Mouse (Mus musculus): ENCODE results near the gene Lrrc71.

Gene Lrrc71

DNA sequence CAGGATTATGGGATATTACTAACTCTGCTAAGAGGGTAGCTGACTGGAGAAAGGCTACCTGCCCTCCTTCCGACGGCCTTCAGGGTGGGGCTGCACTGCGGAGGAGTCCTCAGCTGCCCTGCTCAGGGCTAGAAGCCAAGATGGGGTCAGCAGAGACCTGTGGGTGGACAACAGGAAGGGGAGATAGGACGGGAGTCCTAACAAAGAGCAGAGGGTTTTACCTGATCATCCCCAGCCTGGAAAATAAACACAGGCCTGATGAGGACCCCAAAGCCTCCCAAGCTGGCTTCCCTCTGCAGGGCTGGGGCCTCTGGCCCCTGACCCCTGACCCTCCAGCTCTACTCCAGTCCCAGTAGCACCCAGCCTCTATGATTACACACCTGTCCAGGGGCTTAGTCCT is 14.8 kb upstream of the Lrrc71 start:
- DNase-seq: no peak

GRCm38 (mm10) chr3:87761408-87762375 is 13.3 kb upstream of the Lrrc71 start:
- DNase-seq: no peak

DNA sequence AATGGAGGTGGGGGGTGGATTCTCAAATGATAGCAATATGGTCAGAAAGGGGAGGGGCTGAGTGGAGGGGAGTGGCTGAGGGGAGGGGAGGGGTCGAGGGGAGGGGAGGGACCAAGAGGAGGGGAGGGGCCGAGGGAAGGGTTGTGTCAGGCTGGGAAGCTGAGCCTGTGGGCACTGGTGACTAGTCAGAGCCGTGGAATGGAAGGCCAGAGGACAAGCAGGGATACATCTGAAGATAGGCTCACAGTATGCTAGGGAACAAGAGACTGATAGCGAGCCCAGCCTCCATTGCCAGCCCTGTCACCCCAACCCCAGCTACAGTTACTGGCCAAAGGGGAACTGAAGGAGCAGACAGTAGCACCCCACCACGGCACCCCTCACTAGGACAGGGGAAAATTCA is 10.2 kb upstream of the Lrrc71 start:
- no peak for DNase-seq

DNA sequence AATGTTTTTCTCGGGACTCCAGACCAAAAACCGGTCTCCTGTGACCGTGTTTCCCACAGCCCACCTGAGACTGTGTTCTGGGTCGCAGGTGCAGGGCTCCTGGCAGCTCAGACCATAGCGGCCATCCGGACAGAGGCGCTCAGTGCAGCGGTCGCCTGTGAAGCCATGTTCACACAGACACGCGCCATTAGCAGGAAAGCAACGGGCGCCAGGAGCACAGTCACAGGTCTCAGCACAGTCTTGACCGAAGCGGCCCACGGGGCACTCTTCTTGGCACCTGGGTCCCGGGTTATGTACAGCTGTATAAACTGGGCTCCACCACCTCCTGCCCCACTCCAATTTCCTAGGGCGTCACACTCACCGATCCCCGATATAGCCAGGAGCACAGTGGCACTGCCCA is 8.1 kb upstream of the Lrrc71 start:
- no peak for DNase-seq

- peak; percentile 90 for DNase-seq
These were observed 7.5 kb upstream of the Lrrc71 start for GRCm38 (mm10) chr3:87755964-87756363.

DNA sequence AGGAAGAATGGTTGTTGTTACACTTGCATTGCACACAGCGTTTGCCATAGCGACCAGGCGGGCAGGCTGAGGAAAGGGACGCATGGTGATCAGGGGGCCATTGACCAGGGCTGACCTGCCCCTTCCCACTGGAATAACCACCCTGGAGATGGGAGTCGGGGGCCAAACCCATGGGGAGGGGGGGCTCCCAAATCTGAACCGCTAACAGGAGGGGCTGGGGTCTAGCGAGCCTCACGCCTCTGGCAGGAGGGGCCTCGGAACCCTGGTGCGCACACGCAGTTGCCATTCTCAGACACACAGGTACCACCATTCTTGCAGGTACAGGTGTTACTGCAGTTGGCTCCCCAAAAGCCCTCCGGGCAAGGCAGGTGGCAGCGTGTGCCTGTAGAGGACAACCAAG is 5.4 kb upstream of the Lrrc71 start:
- DNase-seq: no peak

DNA sequence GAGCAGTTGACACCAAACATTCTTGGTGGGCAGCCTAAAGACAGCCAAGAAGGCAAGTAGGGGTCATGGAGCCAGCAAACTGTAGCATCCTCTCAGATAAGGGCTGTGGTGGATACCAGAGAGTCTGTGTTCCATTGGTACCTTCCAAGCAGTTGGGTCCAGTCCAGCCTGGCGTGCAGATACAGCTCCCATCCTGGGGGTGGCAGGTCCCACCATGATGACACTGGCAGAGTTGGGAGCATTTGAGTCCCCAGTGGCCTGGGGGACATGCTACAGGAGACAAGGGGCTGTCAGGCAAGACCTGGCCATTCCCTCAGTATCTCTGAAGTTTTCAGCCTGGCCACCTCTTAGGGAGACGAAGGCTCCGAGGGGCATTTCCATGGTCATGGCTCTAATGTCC is 4.1 kb upstream of the Lrrc71 start:
- no peak for DNase-seq

DNA sequence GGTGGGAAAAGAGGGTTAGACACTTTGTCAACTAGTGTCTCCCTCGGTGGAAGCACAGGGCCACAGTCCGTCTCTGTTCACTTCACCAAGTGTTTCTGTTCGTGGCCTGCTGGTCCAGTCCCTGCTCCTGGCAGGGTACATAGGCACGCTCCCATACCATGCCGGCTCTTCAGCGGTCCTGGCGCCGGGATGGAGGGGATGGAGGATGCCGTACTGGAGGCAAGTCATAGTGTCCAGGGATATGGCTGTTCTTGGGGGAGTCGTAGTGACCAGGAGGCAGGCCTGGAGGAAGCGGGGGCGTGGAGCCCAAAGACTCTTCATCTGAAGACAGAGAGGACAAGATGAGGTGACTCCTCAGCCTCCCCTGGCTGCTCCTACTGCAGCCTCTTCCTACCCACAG is 1.6 kb upstream of the Lrrc71 start:
- no peak for DNase-seq

DNA sequence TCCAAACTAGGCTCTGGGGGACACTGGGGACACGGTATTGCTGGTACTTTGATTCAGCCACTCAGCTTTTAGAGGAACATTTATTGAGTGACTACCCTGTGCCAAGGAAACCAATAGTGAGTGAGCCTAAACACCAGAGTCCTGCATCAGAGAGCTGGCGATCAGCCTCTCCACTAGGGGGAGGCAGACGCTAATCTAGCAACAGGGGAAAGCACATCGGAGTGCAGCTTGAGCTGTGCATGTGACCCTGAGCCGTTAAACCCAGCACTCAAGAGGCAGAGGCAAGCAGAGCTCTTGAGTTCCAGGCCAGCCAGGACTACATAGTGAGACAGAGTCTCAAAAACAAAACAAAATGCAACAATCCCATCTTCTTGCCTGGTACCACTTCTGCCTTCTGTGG is 611 bp upstream of the Lrrc71 start:
- peak; percentile 79 for DNase-seq

DNA sequence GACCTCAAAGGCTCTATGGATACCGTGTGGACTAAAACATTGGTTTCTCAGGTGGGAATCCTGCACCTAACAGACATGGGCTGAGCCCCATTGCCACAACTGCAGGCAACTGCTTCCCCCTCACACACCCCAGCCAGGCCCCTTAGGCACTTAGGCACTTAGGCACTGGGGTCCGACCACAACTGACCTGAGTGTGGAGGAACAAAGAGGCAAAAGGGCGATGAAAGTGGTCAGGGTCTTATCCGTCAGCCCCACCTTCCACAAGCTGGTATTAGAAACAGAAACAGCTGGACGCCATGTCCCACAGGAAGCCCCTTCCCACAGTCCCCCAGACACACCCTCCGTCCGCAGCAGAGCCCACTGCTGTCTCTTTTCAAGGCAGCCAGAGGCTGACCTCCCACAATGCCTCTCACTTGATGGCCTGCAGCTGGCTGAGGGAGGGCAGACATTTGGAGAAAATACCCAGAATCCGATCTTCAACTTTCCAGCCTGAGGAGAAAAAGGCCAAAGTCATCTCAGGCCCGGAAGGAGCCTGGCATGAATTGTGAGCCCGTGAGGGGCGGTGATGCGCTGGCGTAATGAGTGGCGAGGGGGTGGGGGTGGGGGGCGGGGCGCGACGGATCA is 3.3 kb downstream of the Lrrc71 start:
- peak; percentile 15 for DNase-seq

GRCm38 (mm10) chr3:87743927-87744326 is 4.5 kb downstream of the Lrrc71 start:
- no peak for DNase-seq

GRCm38 (mm10) chr3:87742735-87743134 is 5.7 kb downstream of the Lrrc71 start:
- DNase-seq: no peak

- no peak for DNase-seq
These were observed 6.4 kb downstream of the Lrrc71 start for GRCm38 (mm10) chr3:87742013-87742412.

DNA sequence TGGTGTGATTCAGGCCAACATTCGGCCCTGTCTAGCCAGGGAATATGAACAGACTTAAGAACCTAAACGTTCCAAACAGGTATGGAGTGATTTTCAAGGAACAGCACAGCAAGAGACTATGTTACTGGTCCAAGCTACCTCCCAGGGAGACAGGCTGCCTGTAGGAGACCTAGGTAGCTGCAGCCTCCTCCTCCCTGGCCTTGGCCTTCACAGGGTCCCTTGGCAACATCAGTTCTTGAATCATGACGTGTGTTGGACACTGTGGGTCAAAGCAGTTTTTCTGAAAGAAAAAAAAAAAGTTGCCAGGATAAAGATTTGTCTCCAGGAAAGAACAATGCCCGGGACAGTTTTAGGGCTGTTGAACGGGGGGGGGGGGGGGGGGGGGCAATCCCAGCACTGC is 9.5 kb downstream of the Lrrc71 start:
- DNase-seq: no peak

DNA sequence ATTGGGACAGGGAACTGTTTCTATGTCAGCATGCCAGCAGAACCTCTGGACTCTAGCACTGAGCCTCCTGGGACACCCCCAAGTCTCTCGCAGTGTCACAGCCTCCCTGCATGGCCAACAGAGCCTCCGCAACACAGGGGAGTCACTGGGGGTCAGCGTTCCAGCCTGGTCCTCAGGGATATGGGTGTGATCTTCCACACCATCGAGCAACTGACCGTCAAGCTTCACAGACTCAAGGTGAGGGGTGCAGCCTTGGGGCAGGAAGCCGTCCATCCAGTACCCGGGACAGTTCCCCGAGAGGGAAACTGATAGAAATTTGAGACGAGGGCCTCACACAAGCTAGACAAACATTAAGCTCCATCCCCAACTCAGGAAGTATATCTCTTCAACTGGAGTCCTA is 13.1 kb downstream of the Lrrc71 start:
- no peak for DNase-seq

GRCm38 (mm10) chr3:87733984-87734761 is 14.3 kb downstream of the Lrrc71 start:
- DNase-seq: no peak

DNA sequence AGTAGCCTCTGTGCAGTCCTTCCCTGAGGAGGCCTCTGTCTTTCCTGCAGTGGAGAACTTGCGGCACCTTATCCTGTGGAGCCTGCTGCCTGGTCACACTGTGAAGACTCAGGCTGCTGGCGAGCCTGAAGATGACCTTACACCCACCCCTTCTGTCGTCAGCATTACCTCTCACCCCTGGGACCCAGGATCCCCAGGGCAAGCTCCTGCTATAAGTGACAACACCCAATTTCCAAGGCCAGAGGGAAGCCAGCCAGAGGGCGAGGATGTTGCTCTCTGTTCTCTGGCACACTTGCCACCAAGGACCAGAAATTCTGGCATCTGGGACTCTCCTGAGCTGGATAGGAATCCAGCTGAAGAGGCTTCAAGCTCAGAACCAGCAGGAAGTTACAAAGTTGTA is 15.3 kb downstream of the Lrrc71 start:
- DNase-seq: no peak

DNA sequence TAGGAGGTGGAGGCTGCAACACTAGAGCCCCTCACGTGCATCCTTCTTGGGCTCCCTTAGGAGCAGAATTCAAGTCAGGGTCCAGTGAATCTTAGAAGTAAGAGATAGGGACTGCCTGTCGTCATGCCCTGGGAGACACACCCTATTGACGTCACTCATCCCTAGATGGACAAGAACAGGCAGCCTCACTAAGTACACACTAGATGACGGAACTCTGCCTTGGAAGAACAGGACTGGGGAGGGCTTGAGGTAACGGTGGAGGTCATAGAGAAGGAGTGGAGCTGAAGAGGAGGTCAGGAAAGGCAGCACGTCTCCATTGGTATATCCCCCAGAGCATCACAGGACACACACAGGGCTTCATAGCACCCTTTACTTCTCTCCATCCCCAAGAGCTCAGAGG is 19.7 kb downstream of the Lrrc71 start:
- DNase-seq: no peak

- no peak for DNase-seq
These were observed 22.2 kb downstream of the Lrrc71 start for GRCm38 (mm10) chr3:87726191-87726590.

DNA sequence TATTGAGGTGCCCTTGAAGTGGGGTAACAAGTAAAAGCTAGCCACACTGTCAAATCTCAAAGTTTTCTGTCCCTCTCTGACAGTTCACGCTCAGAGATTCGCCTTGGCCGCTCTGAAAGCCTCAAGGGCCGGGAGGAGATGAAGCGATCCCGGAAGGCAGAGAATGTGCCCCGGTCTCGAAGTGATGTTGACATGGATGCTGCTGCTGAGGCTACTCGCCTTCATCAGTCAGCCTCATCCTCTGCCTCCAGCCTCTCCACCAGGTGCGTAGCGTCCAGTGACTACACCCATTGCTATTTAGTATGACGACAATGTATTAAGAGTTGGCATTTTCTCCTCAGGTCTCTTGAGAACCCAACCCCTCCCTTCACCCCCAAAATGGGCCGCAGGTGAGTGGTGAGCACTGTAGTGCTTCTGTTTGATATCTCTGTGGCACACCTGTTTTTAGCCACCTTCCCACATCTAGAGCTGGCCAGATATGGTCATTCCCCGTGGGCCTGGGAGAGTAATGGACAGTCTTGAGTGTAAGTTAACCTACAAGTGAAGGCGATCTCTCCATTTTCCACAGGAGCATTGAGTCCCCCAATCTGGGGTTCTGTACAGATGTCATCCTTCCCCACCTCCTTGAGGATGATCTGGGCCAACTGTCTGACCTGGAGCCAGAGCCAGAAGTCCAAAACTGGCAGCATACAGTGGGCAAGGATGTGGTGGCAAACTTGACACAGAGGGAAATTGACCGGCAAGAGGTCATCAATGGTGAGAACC is 22.8 kb downstream of the Lrrc71 start:
- no peak for DNase-seq

- no peak for DNase-seq
These were observed 23.9 kb downstream of the Lrrc71 start for GRCm38 (mm10) chr3:87724556-87724955.

DNA sequence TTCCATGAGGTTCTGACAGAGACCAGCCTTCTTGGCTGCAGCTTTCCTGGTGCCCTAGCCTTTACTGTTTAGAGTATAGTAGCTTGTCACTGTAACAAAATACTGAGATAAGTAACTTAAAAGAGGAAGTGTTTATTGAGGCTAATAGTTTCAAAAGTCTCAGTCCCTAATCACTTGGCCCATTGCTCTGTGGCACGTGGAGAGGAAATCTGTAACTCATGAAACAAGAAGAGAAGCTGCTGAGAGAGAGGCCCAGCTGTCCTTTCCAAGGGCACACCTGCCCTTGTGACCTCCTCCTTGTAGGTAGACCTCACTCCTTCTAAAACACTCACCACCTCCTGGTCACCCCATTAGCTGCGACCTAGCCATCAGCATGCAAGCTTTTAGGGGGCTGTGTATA is 29.9 kb downstream of the Lrrc71 start:
- DNase-seq: no peak

Measured in lung, postnatal 36 days (tissue).